Mouse (Mus musculus) midbrain, embryonic 13.5 days (tissue): ENCODE results near the gene Hist1h2ag. TPM values are rescaled to one million over a fixed set of nuclear protein-coding genes. Genes with fewer than 3 reads are reported as not detected.

Experiments
- ATAC-seq: fragments of 200-750 bp; cut with Nextera tagmentation; 2 replicates; pipeline ENCODE4 v1.8.0; 2017; ENCODE audit warnings: mild to moderate bottlenecking, moderate TSS enrichment, moderate library complexity
- H3K27ac ChIP-seq: fragments of 300-500 bp; sonication (generic); 2 replicates; pipeline ENCODE4 v1.5.1; 2015; ENCODE audit warnings: inconsistent platforms, mild to moderate bottlenecking, moderate library complexity
- H3K27me3 ChIP-seq: fragments of 300-500 bp; sonication (generic); 2 replicates; pipeline ENCODE4 v1.6.1; 2015; ENCODE audit warnings: mild to moderate bottlenecking, inconsistent platforms
- H3K36me3 ChIP-seq: fragments of 300-500 bp; sonication (generic); 2 replicates; pipeline ENCODE4 v1.6.1; 2015; ENCODE audit warnings: mild to moderate bottlenecking, inconsistent platforms
- H3K4me1 ChIP-seq: fragments of 300-500 bp; sonication (generic); replicated peaks from 2 replicates; pipeline ENCODE4 v1.6.1; 2015; ENCODE audit warnings: inconsistent platforms
- H3K4me2 ChIP-seq: fragments of 300-500 bp; sonication (generic); replicated peaks from 2 replicates; pipeline ENCODE4 v1.6.1; 2015; ENCODE audit warnings: moderate library complexity, mild to moderate bottlenecking, inconsistent platforms
- H3K4me3 ChIP-seq: fragments of 300-500 bp; sonication (generic); replicated peaks from 2 replicates; pipeline ENCODE4 v1.5.1; 2015; ENCODE audit warnings: mild to moderate bottlenecking, inconsistent platforms
- H3K9ac ChIP-seq: fragments of 300-500 bp; sonication (generic); replicated peaks from 2 replicates; pipeline ENCODE4 v1.6.1; 2015; ENCODE audit warnings: mild to moderate bottlenecking, inconsistent platforms
- H3K9me3 ChIP-seq: fragments of 300-500 bp; sonication (generic); 2 replicates; pipeline ENCODE4 v1.6.1; 2016; ENCODE audit warnings: mild to moderate bottlenecking, inconsistent platforms
- WGBS: fragments of 180-500 bp; shearing (Covaris S2); methylation state at CpG from one replicate; pipeline ENCODE4 v1.1.7; 2015; 5-methylcytosine and 5-hydroxymethylcytosine counted together
- polyA plus RNA-seq: library from polyadenylated mRNA; unstranded; fragments of >200 nt; fragmentation: Nextera tagmentation; extraction: Ambion mirVana; gene quantifications from 2 replicates; pipeline ENCODE4 v1.2.1, GENCODE M21; 2015

Hist1h2ag gene
- polyA plus RNA-seq, 1 experiment from 2014 or later = 21.2 TPM

GRCm38 (mm10) chr13:22034443-22035266 is 8.1 kb downstream of the Hist1h2ag start:
- Histone ChIP-seq H3K4me2 (peak overlapping the region; percentile 70), H3K36me3 (no peaks in the 10 kb centered on the region), H3K4me1 (peaks cover 19% of the 10 kb centered on the region), H3K27ac (no peak overlapping the region), H3K4me3 (peak overlapping the region; percentile 43), H3K9me3 (no peaks in the 10 kb centered on the region), H3K9ac (peak overlapping the region; percentile 54), H3K27me3 (no peaks in the 10 kb centered on the region)
- no peak for ATAC-seq
- WGBS = under 1% methylated on average over 14 of the region's 14 CpGs

GRCm38 (mm10) chr13:22033741-22034442 is 8.9 kb downstream of the Hist1h2ag start:
- Histone ChIP-seq H3K9ac (no peak overlapping the region), H3K27ac (no peak overlapping the region), H3K27me3 (no peaks in the 10 kb centered on the region), H3K9me3 (no peaks in the 10 kb centered on the region), H3K4me1 (peaks cover 19% of the 10 kb centered on the region), H3K36me3 (no peaks in the 10 kb centered on the region), H3K4me2 (peak overlapping the region; percentile 70), H3K4me3 (peak overlapping the region; percentile 43)
- 52% methylated on average over 5 of the region's 5 CpGs for WGBS
- no peak for ATAC-seq

- H3K4me3 ChIP-seq = no peak overlapping the region
- H3K36me3 ChIP-seq = no peaks in the 10 kb centered on the region
- no peaks in the 10 kb centered on the region for H3K9me3 ChIP-seq
- no peak overlapping the region for H3K9ac ChIP-seq
- WGBS = 19% methylated on average over 4 of the region's 4 CpGs
- H3K4me2 ChIP-seq = no peak overlapping the region
- no peaks in the 10 kb centered on the region for H3K27me3 ChIP-seq
- H3K27ac ChIP-seq = no peak overlapping the region
- ATAC-seq = no peak
- H3K4me1 ChIP-seq = peaks cover 20% of the 10 kb centered on the region
These were observed 12.3 kb downstream of the Hist1h2ag start for GRCm38 (mm10) chr13:22030493-22030892.

GRCm38 (mm10) chr13:22029928-22030327 is 12.8 kb downstream of the Hist1h2ag start:
- 28% methylated on average over 8 of the region's 8 CpGs for WGBS
- H3K27me3 ChIP-seq = no peaks in the 10 kb centered on the region
- ATAC-seq = no peak

GRCm38 (mm10) chr13:22028673-22029460 is 13.9 kb downstream of the Hist1h2ag start:
- ATAC-seq = peak; percentile 79
- H3K9ac ChIP-seq = peak overlapping the region; percentile 75
- WGBS = under 1% methylated on average over 40 of the region's 40 CpGs

More at GRCm38 (mm10) chr13:22029928-22030327, 12.8 kb downstream of the Hist1h2ag start:
- Histone ChIP-seq H3K27ac (no peak overlapping the region), H3K9me3 (no peaks in the 10 kb centered on the region), H3K4me2 (no peak overlapping the region), H3K9ac (no peak overlapping the region), H3K36me3 (no peaks in the 10 kb centered on the region), H3K4me1 (peaks cover 19% of the 10 kb centered on the region), H3K4me3 (no peak overlapping the region)

GRCm38 (mm10) chr13:22026058-22027031 is 16.4 kb downstream of the Hist1h2ag start:
- peak; percentile 9; the same call in 1 of the 2 replicates for ATAC-seq
- Histone ChIP-seq H3K36me3 (no peaks in the 10 kb centered on the region), H3K27ac (peak overlapping the region; percentile 59), H3K4me3 (peak overlapping the region; percentile 43), H3K27me3 (peaks cover 5% of the 10 kb centered on the region), H3K4me1 (peaks cover 16% of the 10 kb centered on the region), H3K4me2 (peak overlapping the region; percentile 65), H3K9ac (peak overlapping the region; percentile 61), H3K9me3 (no peaks in the 10 kb centered on the region)
- WGBS = 1% methylated on average over 35 of the region's 35 CpGs

More at GRCm38 (mm10) chr13:22028673-22029460, 13.9 kb downstream of the Hist1h2ag start:
- H3K4me1 ChIP-seq = peaks cover 12% of the 10 kb centered on the region
- H3K27ac ChIP-seq = peak overlapping the region; percentile 71; the same call in 1 of the 2 replicates
- H3K4me3 ChIP-seq = peak overlapping the region; percentile 52
- peaks cover 5% of the 10 kb centered on the region for H3K27me3 ChIP-seq
- H3K4me2 ChIP-seq = peak overlapping the region; percentile 64
- H3K36me3 ChIP-seq = no peaks in the 10 kb centered on the region
- H3K9me3 ChIP-seq = no peaks in the 10 kb centered on the region

GRCm38 (mm10) chr13:22022241-22022640 is 20.5 kb downstream of the Hist1h2ag start:
- Histone ChIP-seq H3K27me3 (peaks cover 42% of the 10 kb centered on the region), H3K9me3 (no peaks in the 10 kb centered on the region), H3K27ac (no peak overlapping the region), H3K4me2 (peak overlapping the region; percentile 58), H3K36me3 (no peaks in the 10 kb centered on the region), H3K4me3 (peak overlapping the region; percentile 43), H3K9ac (no peak overlapping the region), H3K4me1 (peaks cover 31% of the 10 kb centered on the region)
- WGBS = 1% methylated on average over 9 of the region's 9 CpGs
- ATAC-seq = peak; percentile 61; the same call in 1 of the 2 replicates

- H3K9me3 ChIP-seq = no peaks in the 10 kb centered on the region
- H3K27ac ChIP-seq = no peak overlapping the region
- peaks cover 29% of the 10 kb centered on the region for H3K4me1 ChIP-seq
- no peaks in the 10 kb centered on the region for H3K36me3 ChIP-seq
- no peak overlapping the region for H3K9ac ChIP-seq
- peak overlapping the region; percentile 58 for H3K4me2 ChIP-seq
- under 1% methylated on average over 11 of the region's 11 CpGs for WGBS
- peaks cover 46% of the 10 kb centered on the region for H3K27me3 ChIP-seq
- H3K4me3 ChIP-seq = peak overlapping the region; percentile 43
- ATAC-seq = no peak
These were observed 21.2 kb downstream of the Hist1h2ag start for GRCm38 (mm10) chr13:22021581-22021980.

- Histone ChIP-seq H3K9ac (no peak overlapping the region), H3K36me3 (no peaks in the 10 kb centered on the region), H3K27ac (no peak overlapping the region), H3K9me3 (no peaks in the 10 kb centered on the region), H3K4me3 (peak overlapping the region; percentile 43), H3K27me3 (peaks cover 52% of the 10 kb centered on the region), H3K4me1 (peaks cover 26% of the 10 kb centered on the region), H3K4me2 (peak overlapping the region; percentile 58)
- 0% methylated on average over 8 of the region's 8 CpGs for WGBS
- no peak for ATAC-seq
These were observed 21.8 kb downstream of the Hist1h2ag start for GRCm38 (mm10) chr13:22020901-22021339.

GRCm38 (mm10) chr13:22019934-22020835 is 22.6 kb downstream of the Hist1h2ag start:
- no peak for ATAC-seq
- Histone ChIP-seq H3K27ac (no peak overlapping the region), H3K36me3 (no peaks in the 10 kb centered on the region), H3K9me3 (no peaks in the 10 kb centered on the region), H3K4me3 (peak overlapping the region; percentile 43), H3K27me3 (peaks cover 58% of the 10 kb centered on the region), H3K9ac (0 out of 2 replicates have a peak overlapping the region, but pooled peaks have one; percentile 29), H3K4me1 (peaks cover 22% of the 10 kb centered on the region), H3K4me2 (peak overlapping the region; percentile 58)
- under 1% methylated on average over 44 of the region's 44 CpGs for WGBS
